In the genomic region with DNA sequence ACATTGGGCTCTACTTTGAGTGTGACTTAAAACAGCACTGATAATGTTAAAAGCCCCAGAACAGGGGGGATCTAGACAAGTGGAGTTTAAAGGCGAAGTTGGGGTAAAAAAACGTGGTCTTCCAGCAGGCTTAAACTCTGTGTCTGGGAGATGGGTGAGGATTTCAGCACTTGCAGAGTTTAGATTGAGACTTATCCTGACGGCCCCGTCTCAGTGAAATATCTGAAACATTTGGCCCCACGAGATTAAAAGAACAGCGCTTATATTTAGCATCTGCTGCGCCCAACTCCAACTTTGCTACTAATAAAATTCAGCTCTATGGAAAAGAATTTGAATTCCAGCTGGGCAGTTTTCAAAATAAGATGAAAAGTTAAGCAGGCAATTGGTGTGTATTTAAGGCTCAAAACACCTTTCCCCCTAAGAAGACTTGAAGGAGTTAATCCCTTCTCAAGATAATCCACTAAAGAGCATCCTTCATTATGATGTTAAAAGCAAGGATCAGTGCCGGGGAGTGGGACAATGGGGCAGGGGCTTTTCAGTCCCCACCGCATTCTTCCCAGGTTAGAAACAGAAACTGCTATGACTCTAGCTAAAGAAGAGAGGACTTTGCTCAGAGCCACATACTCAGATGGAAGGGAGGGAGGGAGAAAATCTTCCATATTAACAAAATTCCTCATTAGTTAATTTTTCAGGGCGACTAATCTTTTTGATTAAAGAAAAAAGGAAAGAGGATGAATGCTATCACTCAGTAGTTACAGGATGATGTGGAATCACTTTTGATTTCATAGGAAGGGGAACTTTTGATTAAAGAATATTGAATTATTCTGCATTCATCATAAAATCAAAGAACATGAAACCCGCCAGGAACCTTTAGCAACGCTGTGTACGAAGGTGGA, we compare ENCODE assay signal across 16 mouse cellular contexts.
DNase-seq lines count a peak whose midpoint lies in the region; ATAC-seq lines count a peak whose summit lies in the region.
"Had no signal": no experiment of that assay in that cellular context is flagged by ENCODE, and none has a peak within 500 bp of the region (broad histone marks: within the 10 kb centered on the region; RNA-seq: fewer than 3 reads in every experiment).

No protein-coding gene starts in this region.

- peak overlapping the region; percentile 19 for H3K4me2 ChIP-seq in heart, embryonic 11.5 days
- H3K4me2 ChIP-seq: embryonic facial prominence, embryonic 12.5 days; neural tube, embryonic 13.5 days had no signal

- H3K4me1 ChIP-seq in heart, embryonic 11.5 days (ENCODE audit: control insufficient read depth, insufficient read depth, low read length) = no peaks in the 10 kb centered on the region
- peaks cover 8% of the 10 kb centered on the region; the same call in 1 of the 2 replicates for H3K4me1 ChIP-seq in heart, embryonic 10.5 days
- no peaks in the 10 kb centered on the region for H3K4me1 ChIP-seq in limb, embryonic 10.5 days

- no peaks in the 10 kb centered on the region for H3K36me3 ChIP-seq in heart, embryonic 11.5 days (ENCODE audit: control insufficient read depth, insufficient read depth, low read length)
- no peaks in the 10 kb centered on the region for H3K36me3 ChIP-seq in heart, embryonic 10.5 days
- H3K36me3 ChIP-seq in limb, embryonic 10.5 days = no peaks in the 10 kb centered on the region
- H3K36me3 ChIP-seq: embryonic facial prominence, embryonic 12.5 days; neural tube, embryonic 13.5 days had no signal

- DNase-seq in heart, embryonic 10.5 days (ENCODE audit: low spot score) = no peak
- peak; percentile 11 for DNase-seq in kidney, postnatal 10 days
- DNase-seq in kidney, postnatal 36 days = no peak
- peak; percentile 82 for DNase-seq in R1 (ENCODE audit: low read depth, low spot score)
- DNase-seq in limb, embryonic 10.5 days (ENCODE audit: low spot score) = peak; percentile 19
- no peak for DNase-seq in testis, postnatal 14 days (ENCODE audit: low spot score)
- no peak for DNase-seq in spleen, postnatal 10 days (ENCODE audit: low spot score in 2 of 2)
- DNase-seq: adrenal gland, postnatal 25 days; B cell, adult 2 months; cerebellum, adult 9-11 months; kidney, adult 18-20 months; lung, postnatal 36 days had no signal

- WGBS in heart, embryonic 11.5 days (ENCODE audit: insufficient replicate concordance) = 24% methylated on average over 13 of the region's 13 CpGs
- WGBS in heart, embryonic 10.5 days = 28% methylated on average over 13 of the region's 13 CpGs
- 29% methylated on average over 13 of the region's 13 CpGs for WGBS in limb, embryonic 10.5 days

- H3K27ac ChIP-seq in heart, embryonic 11.5 days (ENCODE audit: low read depth, low read length) = no peak overlapping the region
- H3K27ac ChIP-seq in heart, embryonic 10.5 days = no peak overlapping the region
- H3K27ac ChIP-seq in limb, embryonic 10.5 days = no peak overlapping the region
- H3K27ac ChIP-seq: embryonic facial prominence, embryonic 12.5 days; neural tube, embryonic 13.5 days had no signal

- H3K4me3 ChIP-seq in heart, embryonic 11.5 days (ENCODE audit: low read depth, low read length) = no peak overlapping the region
- no peak overlapping the region for H3K4me3 ChIP-seq in heart, embryonic 10.5 days
- H3K4me3 ChIP-seq in limb, embryonic 10.5 days = no peak overlapping the region
- H3K4me3 ChIP-seq: embryonic facial prominence, embryonic 12.5 days; neural tube, embryonic 13.5 days had no signal

- H3K27me3 ChIP-seq in heart, embryonic 11.5 days (ENCODE audit: control insufficient read depth, insufficient read depth, low read length) = no peaks in the 10 kb centered on the region
- peaks cover 4% of the 10 kb centered on the region; the same call in 1 of the 2 replicates for H3K27me3 ChIP-seq in heart, embryonic 10.5 days (ENCODE audit: insufficient read depth, poor library complexity, severe bottlenecking)
- peaks cover 14% of the 10 kb centered on the region; the same call in 1 of the 2 replicates for H3K27me3 ChIP-seq in limb, embryonic 10.5 days (ENCODE audit: low read depth, poor library complexity, severe bottlenecking)
- H3K27me3 ChIP-seq: embryonic facial prominence, embryonic 12.5 days; neural tube, embryonic 13.5 days had no signal

- no peak for ATAC-seq in heart, embryonic 11.5 days (replicated peaks; ENCODE audit: insufficient number of reproducible peaks, low FRiP score, low TSS enrichment)
- ATAC-seq: hindbrain, embryonic 16.5 days had no signal

- H3K9ac ChIP-seq in heart, embryonic 11.5 days (ENCODE audit: low read depth, low read length) = no peak overlapping the region
- H3K9ac ChIP-seq: embryonic facial prominence, embryonic 12.5 days; neural tube, embryonic 13.5 days had no signal

- H3K9me3 ChIP-seq in heart, embryonic 11.5 days (replicated peaks; ENCODE audit: control insufficient read depth, low read length) = no peaks in the 10 kb centered on the region
- H3K9me3 ChIP-seq in heart, embryonic 10.5 days = no peaks in the 10 kb centered on the region
- no peaks in the 10 kb centered on the region for H3K9me3 ChIP-seq in limb, embryonic 10.5 days (replicated peaks)
- H3K9me3 ChIP-seq: embryonic facial prominence, embryonic 12.5 days; neural tube, embryonic 13.5 days had no signal

Comparison
In these comparisons a context has a peak if more than half of its experiments do, and no peak if none do; other contexts are left out.
1. DNase-seq: peak in kidney, postnatal 10 days (single experiment), R1 (single experiment) and limb, embryonic 10.5 days (single experiment); none in heart, embryonic 10.5 days (single experiment), kidney, postnatal 36 days (0 of 2), testis, postnatal 14 days (single experiment) and spleen, postnatal 10 days (0 of 2).